Mouse (Mus musculus): ENCODE measurements around the gene G6pc3. TPM values are rescaled to one million over a fixed set of nuclear protein-coding genes. Genes with fewer than 3 reads are reported as not detected.
"Not testable (repeated sequence)": the region's sequence is repeated elsewhere in the genome, so short reads cannot be mapped to it uniquely, and the experiment has no call there.

G6pc3 gene
- total and polyA plus RNA-seq, 3 experiments = 31.3 to 72.3 (median 34.7) TPM

DNA sequence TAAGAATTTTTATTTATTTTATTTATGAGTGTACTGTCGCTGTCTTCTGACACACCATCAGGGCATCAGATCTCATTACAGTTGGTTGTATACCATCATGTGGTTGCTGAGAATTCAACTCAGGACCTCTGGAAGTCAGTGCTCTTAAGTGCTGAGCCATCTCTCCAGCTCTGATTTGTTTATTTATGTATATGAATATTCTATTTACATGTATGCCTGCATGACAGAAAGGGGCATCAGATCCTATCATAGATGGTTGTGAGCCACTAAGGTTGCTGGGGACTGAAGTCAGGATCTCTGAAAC, 32.7 kb upstream of the G6pc3 start:
- Histone ChIP-seq H3K4me2 (ENCODE audit: insufficient read depth, low read depth, poor library complexity, severe bottlenecking) (peak overlapping the region; percentile 56; the same call in 1 of the 2 replicates), H3K27me3 (replicated peaks) (no peaks in the 10 kb centered on the region), H3K9ac (ENCODE audit: insufficient read depth, low read depth) (no peak overlapping the region), H3K9me3 (replicated peaks; ENCODE audit: low read length) (no peaks in the 10 kb centered on the region), H3K79me2 (replicated peaks; ENCODE audit: control insufficient read depth, extremely low read depth, insufficient read depth, poor library complexity, severe bottlenecking) (no peaks in the 10 kb centered on the region), H3K4me1 (ENCODE audit: control insufficient read depth in 1 of 2, insufficient read depth in 2 of 2) (peaks cover 4 to 16% of the 10 kb centered on the region in 2 experiments), H3K27ac (ENCODE audit: insufficient read depth, low read depth) (no peak overlapping the region), H3K36me3 (replicated peaks in 1 of 2; ENCODE audit: control insufficient read depth in 1 of 2, insufficient read depth in 1 of 2, low read length in 1 of 2) (peaks cover 22 to 42% of the 10 kb centered on the region in 2 experiments), H3K4me3 (replicated peaks in 1 of 3; ENCODE audit: low read depth in 2 of 3, low read length in 2 of 3, poor library complexity in 1 of 3) (no peak overlapping the region)
- no peak for TF ChIP-seq HCFC1 (IDR thresholded peaks at IDR 0.05; ENCODE audit: low read depth, low read length)
- TF ChIP-seq BHLHE40 (IDR thresholded peaks at IDR 0.05; ENCODE audit: low read depth, low read length) = no peak
- no peak for TF ChIP-seq JUN (IDR thresholded peaks at IDR 0.05; ENCODE audit: insufficient read depth, low read depth, low read length)
- no peak for TF ChIP-seq MEF2A (IDR thresholded peaks at IDR 0.05; ENCODE audit: borderline replicate concordance, low read depth, low read length)
- DNase-seq (ENCODE audit: extremely low read depth) = no peak
- in situ Hi-C loops (cut with MboI; ENCODE audit: low pct_ligation_motif_present, low pct_unique_long_range_greater_than_20kb, low sequenced_read_pairs) (loop anchor here (5.0 kb wide), 1 partner anchor 66 kb away; no protein-coding TSS in a partner anchor), dilution Hi-C loops (cut with MboI; ENCODE audit: extremely low pct_ligation_motif_present, extremely low pct_unique_long_range_greater_than_20kb, low sequenced_read_pairs) (no loop called here)

DNA sequence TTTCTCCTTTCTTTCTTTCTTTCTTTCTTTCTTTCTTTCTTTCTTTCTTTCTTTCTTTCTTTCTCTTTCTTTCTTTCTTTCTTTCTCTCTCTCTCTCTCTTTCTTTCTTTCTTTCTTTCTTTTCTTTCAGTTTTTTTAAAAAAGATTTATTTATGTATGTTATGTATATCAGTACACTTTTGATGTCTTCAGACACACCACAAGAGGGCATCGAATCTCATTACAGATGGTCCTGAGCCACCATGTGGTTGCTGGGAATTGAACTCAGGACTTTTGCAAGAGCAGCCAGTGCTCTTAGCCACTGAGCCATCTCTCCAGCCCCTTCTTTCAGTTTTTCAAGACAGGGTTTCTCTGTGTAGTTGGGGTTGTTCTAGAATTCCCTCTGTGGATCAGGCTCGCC, 31.4 kb upstream of the G6pc3 start:
- in situ Hi-C loops (cut with MboI; ENCODE audit: low pct_ligation_motif_present, low pct_unique_long_range_greater_than_20kb, low sequenced_read_pairs) = loop anchor here (5.0 kb wide), 1 partner anchor 64 kb away; no protein-coding TSS in a partner anchor
- H3K27ac ChIP-seq (ENCODE audit: insufficient read depth, low read depth); H3K4me3 ChIP-seq (replicated peaks in 1 of 3; ENCODE audit: low read depth in 2 of 3, low read length in 2 of 3, poor library complexity in 1 of 3); H3K4me2 ChIP-seq (ENCODE audit: insufficient read depth, low read depth, poor library complexity, severe bottlenecking); DNase-seq (ENCODE audit: extremely low read depth); H3K9me3 ChIP-seq (replicated peaks; ENCODE audit: low read length); dilution Hi-C loops (cut with MboI; ENCODE audit: extremely low pct_ligation_motif_present, extremely low pct_unique_long_range_greater_than_20kb, low sequenced_read_pairs); H3K9ac ChIP-seq (ENCODE audit: insufficient read depth, low read depth); H3K79me2 ChIP-seq (replicated peaks; ENCODE audit: control insufficient read depth, extremely low read depth, insufficient read depth, poor library complexity, severe bottlenecking); H3K27me3 ChIP-seq (replicated peaks): not testable (repeated sequence)
- peak; percentile 39 for TF ChIP-seq SMC3 (IDR thresholded peaks at IDR 0.05; ENCODE audit: low read depth, low read length)
- TF ChIP-seq CTCF (conservative IDR thresholded peaks at IDR 0.05 in 1 of 2, IDR thresholded peaks at IDR 0.05 in 1 of 2; ENCODE audit: low read depth in 2 of 2, low read length in 2 of 2) = peak in 1 of 2 experiments; percentile 56; a peak in 2 of 4 replicates
- peaks cover 4 to 16% of the 10 kb centered on the region in 2 experiments for H3K4me1 ChIP-seq (ENCODE audit: control insufficient read depth in 1 of 2, insufficient read depth in 2 of 2)
- H3K36me3 ChIP-seq (replicated peaks in 1 of 2; ENCODE audit: control insufficient read depth in 1 of 2, insufficient read depth in 1 of 2, low read length in 1 of 2) = peaks cover 27 to 46% of the 10 kb centered on the region in 2 experiments

DNA sequence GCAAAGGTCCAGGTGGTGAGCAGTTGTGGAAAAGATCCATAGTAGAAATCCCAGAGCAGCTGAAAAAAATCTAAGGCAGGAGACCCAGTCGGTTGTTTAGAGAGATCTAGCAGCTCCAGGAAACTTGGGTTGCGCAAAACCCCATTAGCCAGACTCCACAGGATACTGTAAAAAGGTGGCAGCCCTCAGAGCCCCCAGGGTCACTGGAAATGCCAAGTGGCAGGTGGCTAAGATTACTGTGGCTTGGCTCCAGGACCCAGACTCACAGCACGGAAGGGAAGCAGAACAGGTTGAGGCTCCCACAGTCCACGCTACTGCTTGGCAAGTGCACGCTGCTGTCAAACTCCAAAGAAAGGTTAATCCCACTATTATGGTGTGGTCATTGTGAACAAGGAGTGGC, 29.6 kb upstream of the G6pc3 start:
- Histone ChIP-seq H3K4me3 (replicated peaks in 1 of 3; ENCODE audit: low read depth in 2 of 3, low read length in 2 of 3, poor library complexity in 1 of 3) (no peak overlapping the region), H3K4me1 (ENCODE audit: control insufficient read depth in 1 of 2, insufficient read depth in 2 of 2) (peaks cover 4 to 14% of the 10 kb centered on the region in 2 experiments), H3K27ac (ENCODE audit: insufficient read depth, low read depth) (no peak overlapping the region), H3K27me3 (replicated peaks) (no peaks in the 10 kb centered on the region), H3K9ac (ENCODE audit: insufficient read depth, low read depth) (no peak overlapping the region), H3K79me2 (replicated peaks; ENCODE audit: control insufficient read depth, extremely low read depth, insufficient read depth, poor library complexity, severe bottlenecking) (no peaks in the 10 kb centered on the region), H3K4me2 (ENCODE audit: insufficient read depth, low read depth, poor library complexity, severe bottlenecking) (no peak overlapping the region), H3K36me3 (replicated peaks in 1 of 2; ENCODE audit: control insufficient read depth in 1 of 2, insufficient read depth in 1 of 2, low read length in 1 of 2) (peaks cover 26 to 46% of the 10 kb centered on the region in 2 experiments), H3K9me3 (replicated peaks; ENCODE audit: low read length) (no peaks in the 10 kb centered on the region)
- TF ChIP-seq MAZ (IDR thresholded peaks at IDR 0.05; ENCODE audit: low read depth, low read length) (no peak), POLR2A (IDR thresholded peaks at IDR 0.05; ENCODE audit: low read depth, low read length) (no peak), CHD2 (IDR thresholded peaks at IDR 0.05; ENCODE audit: low read length) (0 out of 2 replicates have a peak, but pooled peaks have one; percentile 19), ZNF384 (IDR thresholded peaks at IDR 0.05; ENCODE audit: low read depth, low read length) (no peak), MYC (IDR thresholded peaks at IDR 0.05; ENCODE audit: low read depth, low read length) (no peak), KAT2A (IDR thresholded peaks at IDR 0.05; ENCODE audit: insufficient replicate concordance, low read length) (no peak), RAD21 (IDR thresholded peaks at IDR 0.05; ENCODE audit: low read depth, low read length) (no peak), HCFC1 (IDR thresholded peaks at IDR 0.05; ENCODE audit: low read depth, low read length) (no peak), MAFK (IDR thresholded peaks at IDR 0.05; ENCODE audit: insufficient replicate concordance, low read length) (no peak)
- dilution Hi-C loops (cut with MboI; ENCODE audit: extremely low pct_ligation_motif_present, extremely low pct_unique_long_range_greater_than_20kb, low sequenced_read_pairs) (no loop called here), in situ Hi-C loops (cut with MboI; ENCODE audit: low pct_ligation_motif_present, low pct_unique_long_range_greater_than_20kb, low sequenced_read_pairs) (loop anchor here (5.0 kb wide), 1 partner anchor 63 kb away; no protein-coding TSS in a partner anchor)
- DNase-seq (ENCODE audit: extremely low read depth) = no peak

Measured in CH12.LX (cell line).